Mouse (Mus musculus) hindbrain, embryonic 16.5 days (tissue): ENCODE results near the gene Cldn13. TPM values are rescaled to one million over a fixed set of nuclear protein-coding genes. Genes with fewer than 3 reads are reported as not detected.

Source experiments
- ATAC-seq: fragments of 200-750 bp; cut with Nextera tagmentation; 2 replicates; pipeline ENCODE4 v1.8.0; 2017; ENCODE audit warnings: moderate TSS enrichment, moderate library complexity
- H3K27ac ChIP-seq: fragments of 300-500 bp; sonication (generic); 2 replicates; pipeline ENCODE4 v1.5.1; 2014; ENCODE audit warnings: low read depth, mild to moderate bottlenecking, control low read depth, low read length, moderate library complexity
- H3K27me3 ChIP-seq: fragments of 300-500 bp; sonication (generic); replicated peaks from 2 replicates; pipeline ENCODE4 v1.6.1; 2014; ENCODE audit warnings: low read length; ENCODE audit not compliant: control insufficient read depth, insufficient read depth
- H3K36me3 ChIP-seq: fragments of 300-500 bp; sonication (generic); 2 replicates; pipeline ENCODE4 v1.6.1; 2014; ENCODE audit warnings: mild to moderate bottlenecking, low read length, moderate library complexity, mixed read lengths; ENCODE audit not compliant: control insufficient read depth, insufficient read depth
- H3K4me1 ChIP-seq: fragments of 300-500 bp; sonication (generic); 2 replicates; pipeline ENCODE4 v1.6.1; 2014; ENCODE audit warnings: low read depth, low read length; ENCODE audit not compliant: control insufficient read depth, insufficient read depth
- H3K4me2 ChIP-seq: fragments of 300-500 bp; sonication (generic); 2 replicates; pipeline ENCODE4 v1.6.1; 2014; ENCODE audit warnings: mild to moderate bottlenecking, low read length, control low read depth, moderate library complexity
- H3K4me3 ChIP-seq: fragments of 300-500 bp; sonication (generic); 2 replicates; pipeline ENCODE4 v1.5.1; 2014; ENCODE audit warnings: mild to moderate bottlenecking, low read length, control low read depth, moderate library complexity
- H3K9ac ChIP-seq: fragments of 300-500 bp; sonication (generic); 2 replicates; pipeline ENCODE4 v1.6.1; 2014; ENCODE audit warnings: low read depth, mild to moderate bottlenecking, control low read depth, low read length, moderate library complexity
- H3K9me3 ChIP-seq: fragments of 300-500 bp; sonication (generic); 2 replicates; pipeline ENCODE4 v1.6.1; 2014; ENCODE audit warnings: mild to moderate bottlenecking, low read length, moderate library complexity; ENCODE audit not compliant: control insufficient read depth
- WGBS: fragments of 180-500 bp; shearing (Covaris S2); extraction: QIAGEN DNeasy Blood & Tissue Kit; methylation state at CpG from one replicate; pipeline ENCODE4 v1.1.7; 2014; 5-methylcytosine and 5-hydroxymethylcytosine counted together
- polyA plus RNA-seq: library from polyadenylated mRNA; unstranded; fragments of >200 nt; fragmentation: Nextera tagmentation; extraction: Ambion mirVana; gene quantifications from 2 replicates; pipeline ENCODE4 v1.2.1, GENCODE M21; 2015

Gene Cldn13
- polyA plus RNA-seq, 1 experiment from 2014 or later, result not detected

DNA sequence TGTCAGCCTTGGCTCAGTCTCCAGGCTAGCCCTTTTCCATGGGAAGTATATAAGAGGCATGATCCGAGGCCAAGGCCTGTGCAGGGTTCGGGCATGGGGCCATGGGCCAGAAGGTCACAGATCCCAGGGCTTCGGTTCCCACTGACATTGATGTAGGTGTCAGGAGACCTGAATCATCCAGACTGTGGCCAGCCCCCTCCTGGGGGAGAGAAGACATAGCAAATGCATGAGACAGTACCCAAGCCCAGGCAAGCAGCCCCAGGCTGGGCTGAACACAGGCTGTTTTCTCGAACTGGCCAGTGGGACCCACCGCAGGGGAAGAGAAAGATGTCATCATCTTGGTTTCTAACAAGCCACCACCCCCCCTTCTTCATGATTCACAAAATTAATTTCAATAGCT is 42.7 kb downstream of the Cldn13 start:
- H3K27ac ChIP-seq, result no peak overlapping the region
- WGBS, result 65% methylated on average over 5 of the region's 5 CpGs
- no peak overlapping the region for H3K9ac ChIP-seq
- H3K36me3 ChIP-seq, result no peaks in the 10 kb centered on the region
- H3K9me3 ChIP-seq, result no peaks in the 10 kb centered on the region
- H3K4me1 ChIP-seq, result peaks cover 5% of the 10 kb centered on the region
- no peaks in the 10 kb centered on the region for H3K27me3 ChIP-seq
- no peak overlapping the region for H3K4me3 ChIP-seq
- no peak overlapping the region for H3K4me2 ChIP-seq
- no peak for ATAC-seq

DNA sequence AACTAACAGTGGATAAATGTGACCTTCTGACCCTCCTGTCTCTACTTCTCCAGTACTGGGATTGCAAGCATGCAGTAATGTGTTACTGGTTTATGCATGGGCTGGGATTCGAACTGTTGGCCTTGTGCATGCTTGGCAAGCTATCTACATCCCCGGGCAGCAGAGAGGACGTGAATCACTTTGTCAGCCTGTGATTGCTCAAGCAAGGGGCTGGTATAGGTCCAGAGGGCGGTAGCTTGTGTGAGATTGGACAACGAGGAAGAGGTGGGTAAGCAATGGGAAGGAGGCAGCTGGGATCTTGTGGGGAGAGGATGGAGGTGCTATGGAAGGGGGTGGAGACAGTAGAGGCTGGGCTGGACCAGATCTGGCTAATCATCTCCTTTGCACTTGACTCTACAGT is 46.8 kb downstream of the Cldn13 start:
- Histone ChIP-seq H3K4me1 (no peaks in the 10 kb centered on the region), H3K4me3 (no peak overlapping the region), H3K27me3 (no peaks in the 10 kb centered on the region), H3K27ac (no peak overlapping the region), H3K9me3 (no peaks in the 10 kb centered on the region), H3K36me3 (no peaks in the 10 kb centered on the region), H3K9ac (no peak overlapping the region), H3K4me2 (no peak overlapping the region)
- ATAC-seq, result no peak
- WGBS, result 88% methylated on average over 5 of the region's 5 CpGs

- Histone ChIP-seq H3K27me3 (no peaks in the 10 kb centered on the region), H3K27ac (no peak overlapping the region), H3K9ac (no peak overlapping the region), H3K36me3 (no peaks in the 10 kb centered on the region), H3K4me2 (no peak overlapping the region), H3K9me3 (no peaks in the 10 kb centered on the region), H3K4me3 (no peak overlapping the region), H3K4me1 (no peaks in the 10 kb centered on the region)
- no peak for ATAC-seq
- WGBS, result 64% methylated on average over 18 of the region's 18 CpGs
Observed at GRCm38 (mm10) chr5:134867320-134868144, 47.8 kb downstream of the Cldn13 start.

GRCm38 (mm10) chr5:134865158-134865557 is 50.2 kb downstream of the Cldn13 start:
- H3K4me3 ChIP-seq, result no peak overlapping the region
- no peaks in the 10 kb centered on the region for H3K36me3 ChIP-seq
- no peak overlapping the region for H3K27ac ChIP-seq
- no peak for ATAC-seq
- no peak overlapping the region for H3K4me2 ChIP-seq
- WGBS, result 60% methylated on average over 8 of the region's 8 CpGs
- no peaks in the 10 kb centered on the region for H3K4me1 ChIP-seq
- no peaks in the 10 kb centered on the region for H3K27me3 ChIP-seq
- no peak overlapping the region for H3K9ac ChIP-seq
- no peaks in the 10 kb centered on the region for H3K9me3 ChIP-seq

Other genes with a start within 250 kb of the Cldn13 start
- gene Limk1, start 226.9 kb downstream of the Cldn13 start, polyA plus RNA-seq, result 22.0 and 22.1 TPM in 2 replicates
- 25.1 and 26.7 TPM in 2 replicates for gene Eln, start 168.2 kb downstream of the Cldn13 start, polyA plus RNA-seq
- not detected in 2 replicates for gene Tmem270, start 8.8 kb downstream of the Cldn13 start, polyA plus RNA-seq
- 5.2 and 7.0 TPM in 2 replicates for gene Mettl27, start 16.8 kb upstream of the Cldn13 start, polyA plus RNA-seq
- not detected in 2 replicates for gene Cldn4, start 31.4 kb upstream of the Cldn13 start, polyA plus RNA-seq
- 4.2 and 4.6 TPM in 2 replicates for gene Cldn3, start 70.7 kb upstream of the Cldn13 start, polyA plus RNA-seq
- gene Abhd11, start 93.6 kb upstream of the Cldn13 start, polyA plus RNA-seq, result 73.3 and 82.1 TPM in 2 replicates
- 147 and 162 TPM in 2 replicates for gene Stx1a, start 108.0 kb upstream of the Cldn13 start, polyA plus RNA-seq
- 44.0 and 45.3 TPM in 2 replicates for gene Dnajc30, start 148.7 kb upstream of the Cldn13 start, polyA plus RNA-seq
- 77.0 and 81.1 TPM in 2 replicates for gene Bud23, start 149.4 kb upstream of the Cldn13 start, polyA plus RNA-seq
- 29.4 and 29.8 TPM in 2 replicates for gene Vps37d, start 162.7 kb upstream of the Cldn13 start, polyA plus RNA-seq
- gene Mlxipl, start 174.4 kb upstream of the Cldn13 start, polyA plus RNA-seq, result 0.66 and 0.84 TPM in 2 replicates
- 15.0 and 17.2 TPM in 2 replicates for gene Tbl2, start 234.1 kb upstream of the Cldn13 start, polyA plus RNA-seq